Mouse (Mus musculus) testis, adult 2 months (tissue): Measurements from ENCODE around the gene Odf2l. TPM values are rescaled to one million over a fixed set of nuclear protein-coding genes. Genes with fewer than 3 reads are reported as not detected.

Experiments
- H3K27ac ChIP-seq: fragments of 200-500 bp; 2 replicates; pipeline ENCODE4 v1.5.1; 2012; ENCODE audit warnings: low read depth, low read length; ENCODE audit not compliant: control insufficient read depth, insufficient read depth
- H3K27me3 ChIP-seq: fragments of 200-500 bp; 2 replicates; pipeline ENCODE4 v1.6.1; 2012; ENCODE audit warnings: mild to moderate bottlenecking, low read length, moderate library complexity; ENCODE audit not compliant: control insufficient read depth, insufficient read depth
- H3K36me3 ChIP-seq: fragments of 200-500 bp; 2 replicates; pipeline ENCODE4 v1.6.1; 2012; ENCODE audit warnings: mild to moderate bottlenecking, low read length; ENCODE audit not compliant: control insufficient read depth, insufficient read depth
- H3K4me1 ChIP-seq: fragments of 200-500 bp; 2 replicates; pipeline ENCODE4 v1.6.1; 2012; ENCODE audit warnings: low read length; ENCODE audit not compliant: control insufficient read depth, insufficient read depth
- H3K4me3 ChIP-seq: fragments of 200-500 bp; 2 replicates; pipeline ENCODE4 v1.5.1; 2012; ENCODE audit warnings: low read depth, mild to moderate bottlenecking, low read length, moderate library complexity, mixed read lengths; ENCODE audit not compliant: control insufficient read depth
- CTCF ChIP-seq: fragments of 200-500 bp; IDR thresholded peaks from 2 replicates; pipeline ENCODE4 v1.5.1; 2012; ENCODE audit warnings: low read depth, mild to moderate bottlenecking, inconsistent platforms, low read length, moderate library complexity; ENCODE audit not compliant: control insufficient read depth, insufficient read depth, insufficient replicate concordance
- POLR2A ChIP-seq: fragments of 200-500 bp; IDR thresholded peaks from 2 replicates; pipeline ENCODE4 v1.6.1; 2012; ENCODE audit warnings: low read depth, mild to moderate bottlenecking, inconsistent platforms, low read length, moderate library complexity; ENCODE audit not compliant: control insufficient read depth
- polyA plus RNA-seq: library from polyadenylated mRNA; depleted of rRNA; stranded (reverse); fragments of >200 nt; gene quantifications from 2 replicates; pipeline ENCODE4 v1.2.3, GENCODE M21; 2012

The Odf2l gene
- polyA plus RNA-seq, 1 experiment: 11.2 TPM

- peaks cover 2% of the 10 kb centered on the region; the same call in 1 of the 2 replicates for H3K4me1 ChIP-seq
- no peak overlapping the region for H3K27ac ChIP-seq
- H3K36me3 ChIP-seq: no peaks in the 10 kb centered on the region
- H3K4me3 ChIP-seq: no peak overlapping the region
- TF ChIP-seq POLR2A: no peak
- no peak for TF ChIP-seq CTCF
- H3K27me3 ChIP-seq: no peaks in the 10 kb centered on the region
Measured at GRCm38 (mm10) chr3:145115169-145115568, 3.2 kb upstream of the Odf2l start.

GRCm38 (mm10) chr3:145117637-145118036 is 751 bp upstream of the Odf2l start:
- no peak overlapping the region; the same call in 1 of the 2 replicates for H3K27ac ChIP-seq
- no peaks in the 10 kb centered on the region for H3K36me3 ChIP-seq
- peak overlapping the region; percentile 93; the same call in 1 of the 2 replicates for H3K4me3 ChIP-seq
- TF ChIP-seq POLR2A (no peak), CTCF (no peak)
- no peaks in the 10 kb centered on the region for H3K27me3 ChIP-seq
- peaks cover 2% of the 10 kb centered on the region; the same call in 1 of the 2 replicates for H3K4me1 ChIP-seq

- peak overlapping the region; percentile 93 for H3K4me3 ChIP-seq
- TF ChIP-seq POLR2A (no peak), CTCF (no peak)
Measured at GRCm38 (mm10) chr3:145119002-145119358, 592 bp downstream of the Odf2l start.

GRCm38 (mm10) chr3:145119425-145119824 is 1.0 kb downstream of the Odf2l start:
- Histone ChIP-seq H3K4me3 (peak overlapping the region; percentile 37; the same call in 1 of the 2 replicates), H3K27me3 (no peaks in the 10 kb centered on the region), H3K4me1 (peaks cover 2% of the 10 kb centered on the region; the same call in 1 of the 2 replicates), H3K36me3 (no peaks in the 10 kb centered on the region), H3K27ac (no peak overlapping the region)
- no peak for TF ChIP-seq CTCF
- TF ChIP-seq POLR2A: no peak

More at GRCm38 (mm10) chr3:145119002-145119358, 592 bp downstream of the Odf2l start:
- no peaks in the 10 kb centered on the region for H3K27me3 ChIP-seq
- H3K4me1 ChIP-seq: peaks cover 2% of the 10 kb centered on the region; the same call in 1 of the 2 replicates
- H3K27ac ChIP-seq: peak overlapping the region; percentile 65
- H3K36me3 ChIP-seq: no peaks in the 10 kb centered on the region

- H3K4me3 ChIP-seq: no peak overlapping the region
- no peaks in the 10 kb centered on the region for H3K36me3 ChIP-seq
- H3K27ac ChIP-seq: no peak overlapping the region
- TF ChIP-seq POLR2A (no peak), CTCF (no peak)
- no peaks in the 10 kb centered on the region for H3K27me3 ChIP-seq
- H3K4me1 ChIP-seq: no peaks in the 10 kb centered on the region
Measured at GRCm38 (mm10) chr3:145126618-145127017, 8.2 kb downstream of the Odf2l start.

- TF ChIP-seq CTCF (no peak), POLR2A (no peak)
- Histone ChIP-seq H3K4me1 (no peaks in the 10 kb centered on the region), H3K4me3 (no peak overlapping the region), H3K27ac (no peak overlapping the region), H3K36me3 (peaks cover 2% of the 10 kb centered on the region), H3K27me3 (no peaks in the 10 kb centered on the region)
Measured at GRCm38 (mm10) chr3:145129356-145129755, 11.0 kb downstream of the Odf2l start.

GRCm38 (mm10) chr3:145131210-145131868 is 13.0 kb downstream of the Odf2l start:
- Histone ChIP-seq H3K4me1 (no peaks in the 10 kb centered on the region), H3K27me3 (no peaks in the 10 kb centered on the region), H3K36me3 (peaks cover 2% of the 10 kb centered on the region), H3K27ac (no peak overlapping the region), H3K4me3 (no peak overlapping the region)
- TF ChIP-seq POLR2A (no peak), CTCF (no peak)
